Mouse (Mus musculus): ENCODE results near the gene Syp.
A peak's percentile ranks its signal among the peaks of the same experiment; 100 is the strongest.

The Syp gene

GRCm38 (mm10) chrX:7662936-7663335, 24.7 kb downstream of the Syp start:
- no peak for DNase-seq (ENCODE audit: low read depth, low spot score)

- no peak for DNase-seq (ENCODE audit: low read depth, low spot score)
These were observed 26.5 kb downstream of the Syp start for GRCm38 (mm10) chrX:7664791-7665190.

GRCm38 (mm10) chrX:7665739-7666502, 27.6 kb downstream of the Syp start:
- DNase-seq (ENCODE audit: low read depth, low spot score) = no peak

- peak; percentile 79 for DNase-seq (ENCODE audit: low read depth, low spot score)
These were observed 32.2 kb downstream of the Syp start for GRCm38 (mm10) chrX:7670390-7670881.

- DNase-seq (ENCODE audit: low read depth, low spot score) = peak; percentile 55
These were observed 32.8 kb downstream of the Syp start, which contains the start of gene Plp2 for GRCm38 (mm10) chrX:7670921-7671623. TSS of gene Plp2 (minus strand) at chrX:7671390.

- no peak for DNase-seq (ENCODE audit: low read depth, low spot score)
These were observed 34.5 kb downstream of the Syp start for GRCm38 (mm10) chrX:7672739-7673138.

GRCm38 (mm10) chrX:7673578-7674281, 35.5 kb downstream of the Syp start:
- DNase-seq (ENCODE audit: low read depth, low spot score) = peak; percentile 76

- DNase-seq (ENCODE audit: low read depth, low spot score) = peak; percentile 88
These were observed 36.2 kb downstream of the Syp start for GRCm38 (mm10) chrX:7674284-7675000.

- peak; percentile 43 for DNase-seq (ENCODE audit: low read depth, low spot score)
These were observed 36.7 kb downstream of the Syp start for GRCm38 (mm10) chrX:7675001-7675380.

- DNase-seq (ENCODE audit: low read depth, low spot score) = no peak
These were observed 40.7 kb downstream of the Syp start for GRCm38 (mm10) chrX:7678986-7679385.

- peak; percentile 97 for DNase-seq (ENCODE audit: low read depth, low spot score)
These were observed 41.3 kb downstream of the Syp start for GRCm38 (mm10) chrX:7679405-7680056.

GRCm38 (mm10) chrX:7680057-7680412, 41.8 kb downstream of the Syp start:
- DNase-seq (ENCODE audit: low read depth, low spot score) = no peak

- DNase-seq (ENCODE audit: low read depth, low spot score) = no peak
These were observed 42.6 kb downstream of the Syp start, which contains the start of gene Magix for GRCm38 (mm10) chrX:7680864-7681263. TSS of gene Magix (minus strand) at chrX:7681251.

GRCm38 (mm10) chrX:7688321-7688720, 50.0 kb downstream of the Syp start:
- no peak for DNase-seq (ENCODE audit: low read depth, low spot score)

GRCm38 (mm10) chrX:7690486-7690885, 52.2 kb downstream of the Syp start:
- no peak for DNase-seq (ENCODE audit: low read depth, low spot score)

- peak; percentile 63 for DNase-seq (ENCODE audit: low read depth, low spot score)
These were observed 54.6 kb downstream of the Syp start for GRCm38 (mm10) chrX:7692862-7693261.

- DNase-seq (ENCODE audit: low read depth, low spot score) = no peak
These were observed 58.2 kb downstream of the Syp start for GRCm38 (mm10) chrX:7696520-7696919.

- DNase-seq (ENCODE audit: low read depth, low spot score) = peak; percentile 94
These were observed 58.7 kb downstream of the Syp start, which contains the start of gene Gpkow for GRCm38 (mm10) chrX:7696954-7697381. TSS of gene Gpkow (plus strand) at chrX:7697131.

All from ZHBTc4 (cell line).